ENCODE assay signal across 8 mouse cellular contexts in the genomic region with DNA sequence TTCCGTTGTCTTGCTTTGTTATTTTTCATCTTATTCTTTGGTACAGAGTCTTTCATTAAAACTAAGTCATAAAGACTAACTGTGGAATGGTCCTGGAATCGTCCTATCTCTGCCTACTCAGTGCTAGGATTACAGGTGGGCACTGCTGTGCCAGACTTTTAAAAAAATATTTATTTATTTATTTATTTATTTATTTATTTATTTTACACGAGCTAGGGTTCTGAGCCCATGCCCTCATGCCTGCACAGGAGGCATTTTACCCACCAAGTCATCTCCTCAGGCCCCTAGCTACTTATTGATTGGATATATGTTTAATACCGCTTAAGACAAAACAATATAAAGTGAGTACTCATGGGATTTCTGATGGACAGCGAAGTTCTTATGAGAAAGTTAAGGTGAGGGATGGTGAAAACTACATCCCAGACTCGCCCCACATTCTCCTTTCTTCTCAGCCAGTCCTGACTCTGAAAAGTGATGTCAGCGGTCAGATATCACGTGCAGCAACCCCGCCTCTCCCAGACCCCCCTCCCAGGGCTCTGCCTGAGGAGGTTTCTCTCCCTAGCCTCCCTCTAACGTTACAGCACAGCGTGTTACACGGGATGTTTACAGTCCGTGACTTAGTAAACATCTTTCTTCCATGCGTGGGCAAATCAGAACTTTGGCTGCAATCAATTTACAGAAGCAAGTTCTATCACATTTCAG.
A peak's percentile ranks its signal among the peaks of the same experiment; 100 is the strongest.
DNase-seq lines count a peak whose midpoint lies in the region; ATAC-seq and TF ChIP-seq lines count a peak whose summit lies in the region.

No protein-coding gene starts in this region.

- DNase-seq in adrenal gland, postnatal 14 days: peak; percentile 6
- no peak for DNase-seq in adrenal gland, adult 18-20 months (ENCODE audit: low spot score in 2 of 2)
- DNase-seq in liver, postnatal 0 days: no peak
- no peak for DNase-seq in right cerebral cortex, adult 18-20 months
- DNase-seq in thymus, postnatal 36 days: no peak

- no peak overlapping the region for H3K4me3 ChIP-seq in C2C12 (ENCODE audit: insufficient read depth, poor library complexity, severe bottlenecking)
- H3K4me3 ChIP-seq in heart, embryonic 14.5 days (ENCODE audit: control insufficient read depth in 1 of 2, insufficient read depth in 1 of 2, low read depth in 1 of 2, low read length in 2 of 2): peak overlapping the region; percentile 33 to 41
- no peak overlapping the region for H3K4me3 ChIP-seq in liver, postnatal 0 days (ENCODE audit: low read depth, low read length)

- no peak for TF ChIP-seq CTCF in C2C12 (IDR thresholded peaks at IDR 0.05; ENCODE audit: control insufficient read depth, insufficient read depth, insufficient read length)
- TF ChIP-seq CTCF in liver, postnatal 0 days (IDR thresholded peaks at IDR 0.05; ENCODE audit: low read depth): no peak

- H3K9me3 ChIP-seq in heart, embryonic 14.5 days (ENCODE audit: control insufficient read depth, low read length): no peaks in the 10 kb centered on the region
- no peaks in the 10 kb centered on the region for H3K9me3 ChIP-seq in liver, postnatal 0 days (ENCODE audit: low read length)

- no peak overlapping the region for H3K27ac ChIP-seq in heart, embryonic 14.5 days (replicated peaks in 1 of 2; ENCODE audit: control insufficient read depth in 1 of 2, insufficient read depth in 1 of 2, low read depth in 2 of 2, low read length in 2 of 2)
- no peak overlapping the region for H3K27ac ChIP-seq in liver, postnatal 0 days (ENCODE audit: low read depth)

- peak overlapping the region; percentile 55 for H3K4me2 ChIP-seq in heart, embryonic 14.5 days (ENCODE audit: low read length)
- H3K4me2 ChIP-seq in liver, postnatal 0 days (ENCODE audit: low read depth, low read length): peak overlapping the region; percentile 42; the same call in 1 of the 2 replicates

- ATAC-seq in heart, embryonic 14.5 days (ENCODE audit: insufficient number of reproducible peaks, insufficient read depth, low FRiP score, low read depth): no peak
- no peak for ATAC-seq in liver, postnatal 0 days
- ATAC-seq in megakaryocyte, adult 5-6 weeks (ENCODE audit: poor library complexity, severe bottlenecking): no peak

- H3K79me2 ChIP-seq in C2C12 (ENCODE audit: control insufficient read depth, insufficient read depth): no peaks in the 10 kb centered on the region

- no peaks in the 10 kb centered on the region for H3K36me3 ChIP-seq in C2C12 (ENCODE audit: control insufficient read depth, insufficient read depth)
- H3K36me3 ChIP-seq in heart, embryonic 14.5 days (ENCODE audit: control insufficient read depth, insufficient read depth, low read length): no peaks in the 10 kb centered on the region
- H3K36me3 ChIP-seq in liver, postnatal 0 days (replicated peaks; ENCODE audit: insufficient read depth, low read length): no peaks in the 10 kb centered on the region

- no peak for TF ChIP-seq EP300 in liver, postnatal 0 days (IDR thresholded peaks at IDR 0.05; ENCODE audit: low read depth)

- 31% methylated on average over 14 of the region's 14 CpGs for WGBS in heart, embryonic 14.5 days
- 34% methylated on average over 14 of the region's 14 CpGs for WGBS in liver, postnatal 0 days (ENCODE audit: insufficient replicate concordance)

- no peaks in the 10 kb centered on the region for H3K79me3 ChIP-seq in C2C12 (ENCODE audit: low read depth)

- no peak overlapping the region for H3K9ac ChIP-seq in heart, embryonic 14.5 days (ENCODE audit: low read length)
- no peak overlapping the region for H3K9ac ChIP-seq in liver, postnatal 0 days (replicated peaks)

- H3ac ChIP-seq in C2C12 (ENCODE audit: control insufficient read depth, insufficient read length, low read depth): no peak overlapping the region

- H3K4me1 ChIP-seq in heart, embryonic 14.5 days (ENCODE audit: control insufficient read depth in 2 of 2, insufficient read depth in 2 of 2, low read length in 2 of 2): no peaks in the 10 kb centered on the region
- no peaks in the 10 kb centered on the region for H3K4me1 ChIP-seq in liver, postnatal 0 days (ENCODE audit: insufficient read depth)

- no peaks in the 10 kb centered on the region for H3K27me3 ChIP-seq in C2C12 (ENCODE audit: control insufficient read depth, insufficient read depth, insufficient read length)
- H3K27me3 ChIP-seq in heart, embryonic 14.5 days (ENCODE audit: control insufficient read depth, insufficient read depth, low read length): 0 out of 2 replicates have a peak, but pooled peaks cover 5% of the 10 kb centered on the region
- H3K27me3 ChIP-seq in liver, postnatal 0 days (ENCODE audit: insufficient read depth, low read length): no peaks in the 10 kb centered on the region

TF ChIP-seq in C2C12, 6 proteins besides CTCF, POLR2A, EP300 and RAD21:
- TF ChIP-seq CEBPB (IDR thresholded peaks at IDR 0.05; ENCODE audit: low read depth): no peak
- peak; percentile 9 for TF ChIP-seq USF1 (IDR thresholded peaks at IDR 0.05; ENCODE audit: low read depth)

Comparison
In these comparisons a context has a peak if more than half of its experiments do, and no peak if none do; other contexts are left out.
1. H3K4me3 ChIP-seq: peak in heart, embryonic 14.5 days (2 of 2); none in C2C12 (single experiment) and liver, postnatal 0 days (single experiment).